Mouse (Mus musculus) liver, adult 10 weeks (tissue): ENCODE data around the gene Cdh6. TPM values are rescaled to one million over a fixed set of nuclear protein-coding genes. Genes with fewer than 3 reads are reported as not detected.

ENCODE experiments used
- polyA plus RNA-seq: library from polyadenylated mRNA; stranded (reverse); fragments of 350-450 nt; fragmentation: Illumina TruSeq; extraction: RNeasy Lipid Tissue Mini Kit (QIAGEN cat#74804); gene quantifications from one replicate; pipeline ENCODE4 v1.2.3, GENCODE M21; 2014; ENCODE audit warnings: low read depth, low replicate concordance

The Cdh6 gene
- 0.29 TPM for polyA plus RNA-seq

DNA sequence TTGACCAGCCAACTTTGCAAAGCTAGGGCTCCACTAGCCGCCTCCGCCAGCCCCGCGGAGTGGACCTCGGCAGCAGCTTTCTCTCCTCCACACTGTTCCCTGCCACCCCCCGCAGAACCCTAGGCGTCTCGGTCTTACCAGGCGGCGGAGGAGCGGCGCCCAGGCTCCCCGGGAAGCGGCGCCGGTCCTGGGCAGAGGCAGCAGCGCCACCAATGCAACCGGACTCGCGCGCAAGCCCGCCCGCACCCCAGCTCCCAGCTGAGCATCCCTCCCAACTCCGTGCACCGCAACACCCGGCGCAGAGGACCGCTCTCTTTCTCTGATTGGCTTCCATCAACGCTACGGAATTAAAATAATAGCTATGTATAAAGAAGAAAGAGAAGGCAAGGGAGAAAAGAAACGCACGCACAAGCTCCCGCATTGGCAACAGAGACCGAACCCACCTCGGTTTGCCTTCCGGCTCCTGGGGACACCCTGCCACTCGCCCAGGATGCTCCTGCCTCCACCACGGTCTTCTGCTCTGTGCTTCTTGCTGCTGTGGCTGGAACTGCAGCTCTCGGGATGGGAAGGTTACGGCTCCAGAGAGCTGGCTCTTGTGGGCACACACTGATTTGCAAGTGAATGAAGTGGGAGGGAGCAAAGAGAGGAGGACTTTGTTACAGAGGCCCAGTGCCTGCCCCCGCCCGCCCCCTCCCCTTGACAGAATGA is at the start of gene Cdh6:
Gene Cdh6 (minus strand): TSS at position 605 of the 708 bp plus-strand sequence.

